Mouse (Mus musculus): ENCODE results near the gene Gm11564. TPM values are rescaled to one million over a fixed set of nuclear protein-coding genes. Genes with fewer than 3 reads are reported as not detected.
A peak's percentile ranks its signal among the peaks of the same experiment; 100 is the strongest.
"Not testable (repeated sequence)": the region's sequence is repeated elsewhere in the genome, so short reads cannot be mapped to it uniquely, and the experiment has no call there.

The Gm11564 gene
- not detected in 2 replicates for polyA plus RNA-seq (2016; fragmentation: Nextera tagmentation; extraction: Ambion mirVana)

DNA sequence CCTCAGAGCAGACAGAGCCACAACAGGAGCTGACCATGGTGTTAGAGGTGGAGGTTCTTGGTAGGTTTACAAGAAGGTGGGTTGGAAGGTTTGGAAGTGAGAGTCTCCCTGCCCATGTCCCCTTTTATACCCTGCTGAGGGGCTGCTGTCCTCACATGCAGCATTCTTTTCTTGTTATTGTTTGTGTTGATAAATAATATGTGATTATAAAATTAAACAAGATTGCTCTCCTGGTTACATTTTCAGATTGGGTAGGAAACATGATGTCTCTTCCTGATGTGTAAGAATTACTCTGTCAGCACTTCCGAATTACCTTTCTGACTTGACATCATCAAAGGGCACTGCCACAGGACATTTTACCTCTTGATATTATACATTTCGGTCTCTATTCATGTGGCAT is at the start of gene Gm11564:
Gene Gm11564, minus strand, starts transcription at position 101 of the 400 bp plus-strand sequence.
- H3K4me1 ChIP-seq; H3K9me3 ChIP-seq; H3K36me3 ChIP-seq; H3K9ac ChIP-seq (replicated peaks); H3K4me2 ChIP-seq (replicated peaks); H3K4me3 ChIP-seq; H3K27me3 ChIP-seq; ATAC-seq (ENCODE audit: low FRiP score, low read depth): not testable (repeated sequence)
- H3K27ac ChIP-seq (replicated peaks): 0 out of 2 replicates have a peak within 1 kb of the TSS, but pooled peaks have one; percentile 1
- 90% methylated on average over 2 of the region's 2 CpGs for WGBS

DNA sequence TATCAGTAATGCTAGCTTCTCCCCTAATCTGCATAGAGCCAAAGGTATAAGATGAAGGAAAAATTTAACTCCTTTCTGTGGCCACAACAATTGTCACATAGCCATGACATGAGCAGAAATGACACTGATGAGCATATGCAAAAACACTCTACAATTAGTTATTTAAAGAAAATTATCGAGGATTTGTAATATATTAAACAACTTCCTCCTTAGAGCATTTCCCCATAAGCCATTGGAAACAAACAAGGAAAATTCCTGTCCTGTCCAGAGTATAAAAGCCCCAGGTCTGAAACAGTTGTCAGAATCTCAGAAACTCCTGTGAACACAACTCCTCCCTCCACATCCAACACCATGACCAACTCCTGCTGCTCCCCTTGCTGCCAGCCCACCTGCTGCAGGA is 48.7 kb upstream of the Gm11564 start, which contains the start of gene Gm11559:
Gene Gm11559, plus strand, starts transcription at position 301 of the 400 bp plus-strand sequence.
- not testable (repeated sequence) for H3K4me3 ChIP-seq; H3K36me3 ChIP-seq; H3K9ac ChIP-seq (replicated peaks); H3K27me3 ChIP-seq; H3K4me2 ChIP-seq (replicated peaks); ATAC-seq (ENCODE audit: low FRiP score, low read depth); H3K9me3 ChIP-seq; H3K27ac ChIP-seq (replicated peaks); H3K4me1 ChIP-seq
- 79% methylated on average over 1 of the region's 1 CpGs for WGBS

GRCm38 (mm10) chr11:99858761-99859160 is 43.3 kb upstream of the Gm11564 start:
- H3K4me2 ChIP-seq (replicated peaks): no peak overlapping the region
- no peaks in the 10 kb centered on the region for H3K9me3 ChIP-seq
- WGBS: 85% methylated on average over 2 of the region's 2 CpGs
- no peak overlapping the region for H3K27ac ChIP-seq (replicated peaks)
- no peak for ATAC-seq (ENCODE audit: low FRiP score, low read depth)
- no peaks in the 10 kb centered on the region for H3K36me3 ChIP-seq
- H3K4me1 ChIP-seq: no peaks in the 10 kb centered on the region
- H3K9ac ChIP-seq (replicated peaks): no peak overlapping the region
- H3K27me3 ChIP-seq: no peaks in the 10 kb centered on the region
- H3K4me3 ChIP-seq: no peak overlapping the region

- no peak for ATAC-seq (ENCODE audit: low FRiP score, low read depth)
- no peaks in the 10 kb centered on the region for H3K36me3 ChIP-seq
- no peaks in the 10 kb centered on the region for H3K4me1 ChIP-seq
- WGBS: 89% methylated on average over 2 of the region's 2 CpGs
- H3K27me3 ChIP-seq: no peaks in the 10 kb centered on the region
- no peaks in the 10 kb centered on the region for H3K9me3 ChIP-seq
- H3K4me3 ChIP-seq: no peak within 1 kb of the TSS
- no peak within 1 kb of the TSS for H3K4me2 ChIP-seq (replicated peaks)
- no peak within 1 kb of the TSS for H3K9ac ChIP-seq (replicated peaks)
- 0 out of 2 replicates have a peak within 1 kb of the TSS, but pooled peaks have one; percentile 20 for H3K27ac ChIP-seq (replicated peaks)
Measured at GRCm38 (mm10) chr11:99857617-99858016, 42.2 kb upstream of the Gm11564 start, which contains the start of gene Gm11568. Gene Gm11568, plus strand, starts transcription at chr11:99857917.

DNA sequence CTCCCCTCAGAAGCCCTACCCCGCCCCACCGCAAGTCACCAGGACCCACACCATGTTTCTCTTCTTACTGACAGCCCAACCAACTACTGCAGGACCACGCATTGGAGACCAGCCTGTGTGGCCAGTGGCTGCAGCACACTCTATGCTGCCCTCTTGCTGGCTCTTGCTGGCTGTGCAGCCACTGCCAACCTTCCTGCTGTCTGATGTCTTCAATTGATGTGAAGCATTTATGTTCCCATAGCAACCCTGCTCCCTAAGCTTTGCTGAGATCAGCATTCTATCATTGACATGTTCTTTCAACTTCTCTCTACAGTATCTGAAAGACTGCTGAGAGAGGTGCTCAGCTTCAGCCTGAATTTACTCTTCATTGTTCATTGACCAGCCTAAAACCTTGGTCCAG is 38.7 kb upstream of the Gm11564 start:
- Histone ChIP-seq H3K9ac (replicated peaks) (no peak overlapping the region), H3K27me3 (no peaks in the 10 kb centered on the region), H3K4me2 (replicated peaks) (no peak overlapping the region), H3K27ac (replicated peaks) (no peak overlapping the region), H3K4me3 (no peak overlapping the region), H3K36me3 (no peaks in the 10 kb centered on the region), H3K4me1 (no peaks in the 10 kb centered on the region), H3K9me3 (no peaks in the 10 kb centered on the region)
- WGBS: 63% methylated on average over 3 of the region's 3 CpGs
- no peak for ATAC-seq (ENCODE audit: low FRiP score, low read depth)

- no peak for ATAC-seq (ENCODE audit: low FRiP score, low read depth)
- peak within 1 kb of the TSS; percentile 66 for H3K27ac ChIP-seq (replicated peaks)
Measured at GRCm38 (mm10) chr11:99851508-99851907, 36.0 kb upstream of the Gm11564 start, which contains the start of gene Krtap4-16. Gene Krtap4-16, minus strand, starts transcription at chr11:99851608.

DNA sequence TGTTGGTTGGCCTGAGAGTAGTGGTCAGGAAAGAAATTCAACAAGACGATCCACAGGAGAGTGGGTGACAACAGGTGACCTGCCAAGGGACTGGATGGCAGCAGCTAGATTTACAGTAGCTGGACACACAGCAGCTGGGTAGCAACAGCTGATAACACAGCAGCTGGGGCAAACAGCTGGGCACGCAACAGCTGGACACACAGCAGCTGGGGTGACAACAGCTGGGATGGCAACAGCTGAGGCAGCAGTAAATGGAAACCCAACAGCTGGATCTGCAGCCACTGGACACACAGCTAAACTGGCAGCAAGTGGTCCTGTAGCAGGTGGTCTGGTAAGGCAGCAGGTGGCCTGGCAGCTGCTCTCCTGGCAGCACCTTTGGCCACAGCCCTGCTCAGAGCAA is 31.3 kb upstream of the Gm11564 start:
- Histone ChIP-seq H3K27ac (replicated peaks) (no peak overlapping the region), H3K9ac (replicated peaks) (no peak overlapping the region), H3K4me2 (replicated peaks) (no peak overlapping the region), H3K27me3 (no peaks in the 10 kb centered on the region), H3K4me1 (peaks cover 8% of the 10 kb centered on the region; the same call in 1 of the 2 replicates), H3K4me3 (no peak overlapping the region), H3K36me3 (no peaks in the 10 kb centered on the region), H3K9me3 (no peaks in the 10 kb centered on the region)
- ATAC-seq (ENCODE audit: low FRiP score, low read depth): no peak
- 88% methylated on average over 2 of the region's 2 CpGs for WGBS

More at GRCm38 (mm10) chr11:99851508-99851907, 36.0 kb upstream of the Gm11564 start, which contains the start of gene Krtap4-16:
- H3K36me3 ChIP-seq: no peaks in the 10 kb centered on the region
- H3K4me1 ChIP-seq: no peaks in the 10 kb centered on the region
- H3K9me3 ChIP-seq: no peaks in the 10 kb centered on the region
- no peak within 1 kb of the TSS for H3K4me3 ChIP-seq
- H3K27me3 ChIP-seq: no peaks in the 10 kb centered on the region
- no peak within 1 kb of the TSS for H3K4me2 ChIP-seq (replicated peaks)
- no peak within 1 kb of the TSS for H3K9ac ChIP-seq (replicated peaks)

- H3K4me1 ChIP-seq: peaks cover 8% of the 10 kb centered on the region; the same call in 1 of the 2 replicates
- 62% methylated on average over 1 of the region's 1 CpGs for WGBS
- ATAC-seq (ENCODE audit: low FRiP score, low read depth): no peak
Measured at GRCm38 (mm10) chr11:99842185-99842584, 26.7 kb upstream of the Gm11564 start.

DNA sequence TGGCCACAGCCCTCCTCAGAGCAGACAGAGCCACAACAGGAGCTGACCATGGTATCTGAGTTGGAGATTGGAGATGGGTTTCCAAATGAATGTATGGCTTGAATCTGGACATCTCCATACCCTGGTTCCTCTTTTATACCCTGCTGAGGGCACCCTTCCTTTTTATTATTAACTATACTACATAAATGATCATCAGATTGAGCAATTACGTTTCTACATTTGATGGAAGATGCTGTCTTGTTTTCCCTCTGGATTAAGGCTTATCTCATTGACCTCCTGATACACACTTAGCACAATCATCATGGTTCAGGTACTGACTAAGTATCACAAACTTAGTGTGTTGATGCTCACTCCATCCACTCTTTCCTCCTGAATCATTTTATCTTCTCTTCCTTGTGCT is 22.5 kb upstream of the Gm11564 start, which contains the start of gene 2300003K06Rik:
Gene 2300003K06Rik, minus strand, starts transcription at position 101 of the 400 bp plus-strand sequence.
- 92% methylated on average over 1 of the region's 1 CpGs for WGBS
- ATAC-seq (ENCODE audit: low FRiP score, low read depth): no peak
- H3K9ac ChIP-seq (replicated peaks): no peak within 1 kb of the TSS
- no peak within 1 kb of the TSS for H3K4me2 ChIP-seq (replicated peaks)
- H3K27ac ChIP-seq (replicated peaks): no peak within 1 kb of the TSS
- no peaks in the 10 kb centered on the region for H3K9me3 ChIP-seq
- H3K4me3 ChIP-seq: no peak within 1 kb of the TSS
- H3K27me3 ChIP-seq: no peaks in the 10 kb centered on the region
- peaks cover 8% of the 10 kb centered on the region; the same call in 1 of the 2 replicates for H3K4me1 ChIP-seq
- H3K36me3 ChIP-seq: no peaks in the 10 kb centered on the region

More at GRCm38 (mm10) chr11:99842185-99842584, 26.7 kb upstream of the Gm11564 start:
- Histone ChIP-seq H3K27ac (replicated peaks) (no peak overlapping the region), H3K27me3 (no peaks in the 10 kb centered on the region), H3K4me2 (replicated peaks) (no peak overlapping the region), H3K9ac (replicated peaks) (no peak overlapping the region), H3K36me3 (no peaks in the 10 kb centered on the region), H3K4me3 (no peak overlapping the region), H3K9me3 (no peaks in the 10 kb centered on the region)

DNA sequence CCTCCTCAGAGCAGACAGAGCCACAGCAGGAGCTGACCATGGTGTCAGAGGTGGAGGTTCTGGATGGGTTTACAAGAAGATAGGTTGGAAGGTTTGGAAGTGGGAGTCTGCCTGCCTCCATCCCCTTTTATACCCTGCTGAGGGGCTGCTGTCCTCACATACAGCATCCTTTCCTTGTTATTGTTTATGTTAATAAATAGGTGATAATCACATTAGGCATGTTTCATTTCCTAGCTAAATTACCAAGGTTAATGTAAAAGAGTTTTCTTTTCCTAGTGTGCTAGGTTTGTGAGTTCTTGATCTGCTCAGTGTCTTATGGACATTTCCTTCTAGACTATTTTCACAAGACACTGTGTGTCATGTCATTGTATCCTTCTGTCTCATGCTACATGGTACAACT is 5.7 kb downstream of the Gm11564 start, which contains the start of gene Krtap4-13:
Gene Krtap4-13, minus strand, starts transcription at position 101 of the 400 bp plus-strand sequence.
- not testable (repeated sequence) for H3K9me3 ChIP-seq; H3K27me3 ChIP-seq; H3K36me3 ChIP-seq; H3K27ac ChIP-seq (replicated peaks); H3K4me1 ChIP-seq; H3K9ac ChIP-seq (replicated peaks); ATAC-seq (ENCODE audit: low FRiP score, low read depth); H3K4me3 ChIP-seq; H3K4me2 ChIP-seq (replicated peaks)

DNA sequence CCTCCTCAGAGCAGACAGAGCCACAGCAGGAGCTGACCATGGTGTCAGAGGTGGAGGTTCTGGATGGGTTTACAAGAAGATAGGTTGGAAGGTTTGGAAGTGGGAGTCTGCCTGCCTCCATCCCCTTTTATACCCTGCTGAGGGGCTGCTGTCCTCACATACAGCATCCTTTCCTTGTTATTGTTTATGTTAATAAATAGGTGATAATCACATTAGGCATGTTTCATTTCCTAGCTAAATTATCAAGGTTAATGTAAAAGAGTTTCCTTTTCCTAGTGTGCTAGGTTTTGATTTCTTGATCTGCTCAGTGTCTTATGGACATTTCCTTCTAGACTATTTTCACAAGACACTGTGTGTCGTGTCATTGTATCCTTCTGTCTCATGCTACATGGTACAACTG is 11.1 kb downstream of the Gm11564 start, which contains the start of gene Gm11554:
Gene Gm11554, minus strand, starts transcription at position 101 of the 400 bp plus-strand sequence.
- H3K27me3 ChIP-seq; H3K4me1 ChIP-seq; H3K27ac ChIP-seq (replicated peaks); ATAC-seq (ENCODE audit: low FRiP score, low read depth); H3K4me3 ChIP-seq; H3K4me2 ChIP-seq (replicated peaks); H3K9ac ChIP-seq (replicated peaks); H3K36me3 ChIP-seq; H3K9me3 ChIP-seq: not testable (repeated sequence)
- no CpG with 5 or more reads among the region's 1 CpGs for WGBS

GRCm38 (mm10) chr11:99798832-99799231 is 16.6 kb downstream of the Gm11564 start, which contains the start of gene Gm11569:
Gene Gm11569, minus strand, starts transcription at chr11:99798932.
- H3K9ac ChIP-seq (replicated peaks); H3K27ac ChIP-seq (replicated peaks); H3K27me3 ChIP-seq; H3K36me3 ChIP-seq; H3K4me1 ChIP-seq; ATAC-seq (ENCODE audit: low FRiP score, low read depth); H3K4me2 ChIP-seq (replicated peaks); H3K9me3 ChIP-seq; H3K4me3 ChIP-seq: not testable (repeated sequence)
- WGBS: no CpG with 5 or more reads among the region's 1 CpGs
